Comparison of ENCODE assay signal across 16 mouse cellular contexts in the genomic region with DNA sequence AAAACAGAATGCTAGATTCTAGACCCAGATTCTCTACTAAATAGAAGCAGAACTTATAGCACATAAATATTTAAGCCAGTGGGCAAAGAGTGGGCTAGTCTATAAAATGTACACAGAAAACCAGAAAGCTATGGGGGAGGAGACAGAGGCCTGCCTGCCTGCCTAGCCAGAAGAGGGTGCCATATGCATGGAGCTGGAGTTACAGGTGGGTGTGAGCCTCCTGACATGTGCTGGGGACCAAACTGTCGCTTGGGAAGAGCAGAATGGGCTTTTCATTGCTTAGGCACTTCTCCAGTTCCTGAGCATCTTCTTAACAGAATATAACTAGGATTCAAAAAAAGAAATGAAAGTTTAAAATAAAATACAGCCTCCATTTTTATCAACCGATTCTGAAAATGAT.
DNase-seq lines count a peak whose midpoint lies in the region; TF ChIP-seq lines count a peak whose summit lies in the region.
"Had no signal": no experiment of that assay in that cellular context is flagged by ENCODE, and none has a peak within 500 bp of the region (broad histone marks: within the 10 kb centered on the region; RNA-seq: fewer than 3 reads in every experiment).

No protein-coding gene starts in this region.

- H3K4me3 ChIP-seq in ES-Bruce4 (ENCODE audit: low read depth, low read length): no peak overlapping the region
- no peak overlapping the region for H3K4me3 ChIP-seq in embryonic fibroblast, embryonic 13.5 days (ENCODE audit: insufficient read depth, low read length)
- H3K4me3 ChIP-seq: heart, embryonic 15.5 days; intestine, embryonic 15.5 days; limb, embryonic 12.5 days; liver, embryonic 15.5 days had no signal

- H3K27ac ChIP-seq in ES-Bruce4 (ENCODE audit: insufficient read depth, low read length): no peak overlapping the region
- H3K27ac ChIP-seq in embryonic fibroblast, embryonic 13.5 days (ENCODE audit: insufficient read depth, low read length): no peak overlapping the region
- H3K27ac ChIP-seq: heart, embryonic 15.5 days; intestine, embryonic 15.5 days; limb, embryonic 12.5 days; liver, embryonic 15.5 days had no signal

- peak; percentile 31 to 37 for DNase-seq in layer of hippocampus, adult 18-20 months (ENCODE audit: low spot score in 2 of 2)
- DNase-seq in layer of hippocampus, adult 9-10 months (ENCODE audit: low spot score): no peak
- DNase-seq in left cerebral cortex, postnatal 36 days (ENCODE audit: low spot score in 2 of 2): peak; percentile 40 to 54
- DNase-seq in urinary bladder, adult 18-20 months (ENCODE audit: low spot score in 2 of 2): no peak
- no peak for DNase-seq in cerebellum, adult 11-12 months
- DNase-seq: adrenal gland, postnatal 10 days; cerebellum, adult 9-10 months; kidney, postnatal 36 days; lung, postnatal 4 days; midbrain, embryonic 14.5 days had no signal

- no peaks in the 10 kb centered on the region; the same call in 1 of the 2 replicates for H3K27me3 ChIP-seq in ES-Bruce4 (ENCODE audit: control insufficient read depth, insufficient read depth, low read length, poor library complexity, severe bottlenecking)
- H3K27me3 ChIP-seq: heart, embryonic 15.5 days; intestine, embryonic 15.5 days; limb, embryonic 12.5 days; liver, embryonic 15.5 days had no signal

- intact Hi-C loops in left cerebral cortex, postnatal 36 days (cut with DNase I): no loop called here

- TF ChIP-seq CTCF in ES-Bruce4 (IDR thresholded peaks at IDR 0.05; ENCODE audit: low read depth, low read length): peak; percentile 21
- TF ChIP-seq CTCF in embryonic fibroblast, embryonic 13.5 days (IDR thresholded peaks at IDR 0.05; ENCODE audit: borderline replicate concordance, insufficient read depth, low read length): peak; percentile 16; the same call in 1 of the 2 replicates

- H3K9me3 ChIP-seq in ES-Bruce4 (replicated peaks; ENCODE audit: control insufficient read depth, insufficient read depth, low read length, poor library complexity, severe bottlenecking): no peaks in the 10 kb centered on the region
- H3K9me3 ChIP-seq: heart, embryonic 15.5 days; intestine, embryonic 15.5 days; limb, embryonic 12.5 days; liver, embryonic 15.5 days had no signal

- no peaks in the 10 kb centered on the region for H3K4me1 ChIP-seq in ES-Bruce4 (ENCODE audit: control insufficient read depth, insufficient read depth, low read length)
- H3K4me1 ChIP-seq in embryonic fibroblast, embryonic 13.5 days (ENCODE audit: control insufficient read depth, insufficient read depth, low read length): no peaks in the 10 kb centered on the region
- H3K4me1 ChIP-seq: heart, embryonic 15.5 days; intestine, embryonic 15.5 days; limb, embryonic 12.5 days; liver, embryonic 15.5 days had no signal

- no peak for TF ChIP-seq EP300 in ES-Bruce4 (IDR thresholded peaks at IDR 0.05; ENCODE audit: insufficient read depth, low read depth, low read length)

- no peak overlapping the region for H3K9ac ChIP-seq in ES-Bruce4 (ENCODE audit: low read depth, poor library complexity, severe bottlenecking)
- H3K9ac ChIP-seq: heart, embryonic 15.5 days; intestine, embryonic 15.5 days; limb, embryonic 12.5 days; liver, embryonic 15.5 days had no signal

- no peaks in the 10 kb centered on the region for H3K36me3 ChIP-seq in ES-Bruce4 (ENCODE audit: control insufficient read depth, insufficient read depth, low read length, poor library complexity, severe bottlenecking)
- H3K36me3 ChIP-seq: heart, embryonic 15.5 days; intestine, embryonic 15.5 days; limb, embryonic 12.5 days; liver, embryonic 15.5 days had no signal

- no peak for TF ChIP-seq POLR2A in ES-Bruce4 (IDR thresholded peaks at IDR 0.05; ENCODE audit: insufficient read depth, low read length)
- TF ChIP-seq POLR2A in embryonic fibroblast, embryonic 13.5 days (IDR thresholded peaks at IDR 0.05; ENCODE audit: low read depth, low read length): no peak

Comparison
In these comparisons a context has a peak if more than half of its experiments do, and no peak if none do; other contexts are left out.
1. DNase-seq: peak in layer of hippocampus, adult 18-20 months (2 of 2) and left cerebral cortex, postnatal 36 days (2 of 2); none in layer of hippocampus, adult 9-10 months (single experiment), urinary bladder, adult 18-20 months (0 of 2) and cerebellum, adult 11-12 months (single experiment).